Mouse (Mus musculus) limb, embryonic 14.5 days (tissue): ENCODE results near the gene Mccc2. TPM values are rescaled to one million over a fixed set of nuclear protein-coding genes. Genes with fewer than 3 reads are reported as not detected.

Experiments
- ATAC-seq: fragments of 200-750 bp; cut with Nextera tagmentation; 2 replicates; pipeline ENCODE4 v1.8.0; 2017; ENCODE audit warnings: low read depth, moderate number of reproducible peaks, moderate TSS enrichment; ENCODE audit not compliant: low FRiP score
- DNase-seq: peaks from one replicate; pipeline ENCODE4 v3.0.0-alpha.2; 2015; ENCODE audit warnings: low spot score
- H3K27ac ChIP-seq: fragments of 300-500 bp; sonication (generic); replicated peaks from 2 replicates; pipeline ENCODE4 v1.5.1; 2014; ENCODE audit warnings: low read depth, mild to moderate bottlenecking, low read length, moderate library complexity, mixed read lengths
- H3K27me3 ChIP-seq: fragments of 300-500 bp; sonication (generic); 2 replicates; pipeline ENCODE4 v1.6.1; 2014; ENCODE audit warnings: low read length, mixed read lengths; ENCODE audit not compliant: control insufficient read depth, insufficient read depth
- H3K36me3 ChIP-seq: fragments of 300-500 bp; sonication (generic); 2 replicates; pipeline ENCODE4 v1.6.1; 2014; ENCODE audit warnings: mild to moderate bottlenecking, low read length, moderate library complexity, mixed read lengths; ENCODE audit not compliant: control insufficient read depth, insufficient read depth
- H3K4me1 ChIP-seq: fragments of 300-500 bp; sonication (generic); 2 replicates; pipeline ENCODE4 v1.6.1; 2014; ENCODE audit warnings: antibody characterized with exemption, low read length, mixed read lengths; ENCODE audit not compliant: control insufficient read depth, insufficient read depth
- H3K4me2 ChIP-seq: fragments of 300-500 bp; sonication (generic); replicated peaks from 2 replicates; pipeline ENCODE4 v1.6.1; 2014; ENCODE audit warnings: low read depth, mild to moderate bottlenecking, low read length, moderate library complexity; ENCODE audit not compliant: severe bottlenecking
- H3K4me3 ChIP-seq: fragments of 300-500 bp; sonication (generic); replicated peaks from 2 replicates; pipeline ENCODE4 v1.5.1; 2014; ENCODE audit warnings: low read length
- H3K9ac ChIP-seq: fragments of 300-500 bp; sonication (generic); 2 replicates; pipeline ENCODE4 v1.6.1; 2014; ENCODE audit warnings: mild to moderate bottlenecking, low read depth, low read length, moderate library complexity; ENCODE audit not compliant: severe bottlenecking
- H3K9me3 ChIP-seq: fragments of 300-500 bp; sonication (generic); 2 replicates; pipeline ENCODE4 v1.6.1; 2016; ENCODE audit warnings: low read length; ENCODE audit not compliant: control insufficient read depth
- POLR2A ChIP-seq: fragments of 200-500 bp; IDR thresholded peaks from 2 replicates; pipeline ENCODE4 v1.8.0; 2012; ENCODE audit warnings: inconsistent platforms, mild to moderate bottlenecking, moderate library complexity, borderline replicate concordance; ENCODE audit not compliant: insufficient read depth, insufficient read length; ENCODE audit errors: extremely low read depth
- WGBS: fragments of 180-500 bp; shearing (Covaris S2); extraction: QIAGEN DNeasy Blood & Tissue Kit; methylation state at CpG from one replicate; pipeline ENCODE4 v1.1.7; 2014; 5-methylcytosine and 5-hydroxymethylcytosine counted together
- polyA plus RNA-seq, 2 experiments: library from polyadenylated mRNA; depleted of rRNA in 1 of 2; stranded (reverse) in 1 of 2; unstranded in 1 of 2; fragments of >200 nt; fragmentation: Nextera tagmentation in 1 of 2; extraction: Ambion mirVana in 1 of 2; gene quantifications; 2 replicates each; pipeline versions ENCODE4 v1.2.1 to v1.2.3; 2012 to 2014

The Mccc2 gene
- polyA plus RNA-seq, 2 experiments: 22.4 to 42.0 TPM

DNA sequence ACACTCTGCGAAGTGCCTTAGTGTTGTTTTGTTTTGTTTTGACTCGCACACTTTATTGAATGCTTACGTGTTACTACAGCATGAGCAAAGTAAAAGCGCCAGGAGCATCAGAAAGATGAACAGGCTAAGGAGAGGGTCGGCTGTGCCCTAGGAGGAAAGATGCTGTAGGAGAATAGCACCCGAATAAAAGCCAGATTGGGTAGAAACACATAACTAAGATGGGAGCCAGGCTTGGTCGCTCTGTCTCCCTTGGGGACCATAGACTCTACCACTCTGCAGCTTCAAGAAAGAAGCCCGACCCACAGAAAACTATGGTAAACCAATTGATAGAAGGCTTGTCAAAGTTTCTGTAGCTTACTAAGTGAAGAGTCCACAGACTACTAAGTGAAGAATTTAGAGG, 498 bp upstream of the Mccc2 start:
- 12% methylated on average over 8 of the region's 8 CpGs for WGBS
- TF ChIP-seq POLR2A: no peak
- ATAC-seq: no peak
- H3K36me3 ChIP-seq: peaks cover 10% of the 10 kb centered on the region
- no peaks in the 10 kb centered on the region for H3K9me3 ChIP-seq
- no peaks in the 10 kb centered on the region for H3K27me3 ChIP-seq
- DNase-seq: no peak
- H3K27ac ChIP-seq: 0 out of 2 replicates have a peak overlapping the region, but pooled peaks have one; percentile 21
- peak overlapping the region; percentile 62 for H3K4me3 ChIP-seq
- H3K9ac ChIP-seq: peak overlapping the region; percentile 75
- peak overlapping the region; percentile 64 for H3K4me2 ChIP-seq
- peaks cover 6% of the 10 kb centered on the region; the same call in 1 of the 2 replicates for H3K4me1 ChIP-seq

GRCm38 (mm10) chr13:100005911-100006496, 9.4 kb downstream of the Mccc2 start:
- ATAC-seq (no peak), DNase-seq (no peak)
- Histone ChIP-seq H3K27me3 (no peaks in the 10 kb centered on the region), H3K9me3 (no peaks in the 10 kb centered on the region), H3K9ac (no peak overlapping the region), H3K36me3 (no peaks in the 10 kb centered on the region), H3K4me3 (no peak overlapping the region), H3K27ac (no peak overlapping the region), H3K4me1 (peaks cover 4% of the 10 kb centered on the region; the same call in 1 of the 2 replicates), H3K4me2 (no peak overlapping the region)
- TF ChIP-seq POLR2A: no peak
- 89% methylated on average over 12 of the region's 12 CpGs for WGBS

DNA sequence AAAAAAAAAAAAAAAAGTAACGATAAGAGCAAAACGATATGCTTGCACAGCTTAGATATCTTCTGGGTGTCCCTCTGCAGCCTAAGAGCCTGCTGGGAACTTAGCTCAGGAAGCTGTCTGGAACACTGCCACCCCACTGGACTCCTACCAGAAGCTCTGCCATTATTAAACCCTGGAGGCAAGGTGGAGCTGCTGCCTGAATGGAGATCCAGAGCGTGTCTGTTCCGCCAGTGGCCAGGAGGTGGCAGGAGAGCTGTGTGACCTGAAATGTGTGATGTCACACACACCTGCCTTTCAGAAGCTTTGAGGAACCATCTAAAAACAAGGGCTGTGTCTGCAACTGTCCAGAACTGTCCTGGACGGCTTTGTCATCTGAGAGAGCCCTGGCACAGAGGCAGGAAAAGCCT, 13.6 kb downstream of the Mccc2 start:
- Histone ChIP-seq H3K27ac (no peak overlapping the region), H3K4me2 (no peak overlapping the region), H3K9ac (no peak overlapping the region), H3K4me3 (no peak overlapping the region), H3K36me3 (no peaks in the 10 kb centered on the region), H3K4me1 (no peaks in the 10 kb centered on the region), H3K9me3 (no peaks in the 10 kb centered on the region), H3K27me3 (no peaks in the 10 kb centered on the region)
- peak; percentile 85 for DNase-seq
- peak; percentile 62; the same call in 1 of the 2 replicates for ATAC-seq
- 33% methylated on average over 5 of the region's 5 CpGs for WGBS
- no peak for TF ChIP-seq POLR2A

DNA sequence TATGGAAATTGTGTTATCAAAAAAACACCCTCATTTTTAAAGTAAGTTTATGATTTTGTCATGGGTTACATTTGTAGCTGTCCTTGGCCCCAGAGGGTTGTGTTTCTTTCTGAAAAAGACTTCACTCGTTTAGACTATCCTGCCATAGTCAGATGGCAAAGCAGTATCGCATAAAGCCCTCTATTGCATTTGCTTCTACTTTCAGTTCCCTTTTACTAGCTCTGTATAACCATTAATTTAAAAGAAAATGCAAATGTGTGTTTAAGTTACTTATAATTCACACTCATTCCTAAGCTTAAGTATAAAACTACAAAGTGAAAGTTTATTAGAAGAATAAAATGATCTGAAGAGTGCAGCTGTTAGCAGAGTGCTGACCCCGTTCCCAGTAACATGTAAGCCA, 16.4 kb downstream of the Mccc2 start:
- no peak overlapping the region for H3K4me3 ChIP-seq
- ATAC-seq: no peak
- no peak overlapping the region for H3K9ac ChIP-seq
- H3K27me3 ChIP-seq: no peaks in the 10 kb centered on the region
- no peaks in the 10 kb centered on the region for H3K36me3 ChIP-seq
- no peak for DNase-seq
- H3K4me2 ChIP-seq: no peak overlapping the region
- H3K9me3 ChIP-seq: no peaks in the 10 kb centered on the region
- 78% methylated on average over 3 of the region's 3 CpGs for WGBS
- TF ChIP-seq POLR2A: no peak
- H3K27ac ChIP-seq: no peak overlapping the region
- no peaks in the 10 kb centered on the region for H3K4me1 ChIP-seq

DNA sequence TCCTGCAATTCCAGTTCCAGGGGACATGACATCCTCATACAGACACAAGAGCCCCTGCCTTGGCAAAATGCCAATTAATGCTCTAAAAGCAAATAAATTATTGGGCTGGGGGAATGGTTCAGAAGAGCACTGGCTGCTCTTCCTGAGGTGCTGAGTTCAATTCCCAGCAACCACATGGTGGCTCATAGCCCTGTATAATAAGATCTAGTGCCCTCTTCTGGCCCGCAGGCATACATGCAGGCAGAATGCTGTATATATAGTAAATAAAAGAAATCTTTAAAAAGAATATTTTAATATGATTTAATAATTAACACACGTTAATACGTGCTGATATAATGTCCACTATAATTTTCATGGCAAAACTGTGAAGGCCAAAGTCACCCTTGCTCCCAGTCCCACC, 17.3 kb downstream of the Mccc2 start:
- no peak overlapping the region for H3K4me2 ChIP-seq
- H3K9me3 ChIP-seq: no peaks in the 10 kb centered on the region
- H3K4me1 ChIP-seq: no peaks in the 10 kb centered on the region
- H3K36me3 ChIP-seq: no peaks in the 10 kb centered on the region
- TF ChIP-seq POLR2A: no peak
- no peak for ATAC-seq
- H3K4me3 ChIP-seq: no peak overlapping the region
- WGBS: 79% methylated on average over 3 of the region's 3 CpGs
- H3K27me3 ChIP-seq: no peaks in the 10 kb centered on the region
- H3K27ac ChIP-seq: no peak overlapping the region
- DNase-seq: no peak
- H3K9ac ChIP-seq: no peak overlapping the region
